Mouse (Mus musculus): ENCODE data around the gene Adh1. TPM values are rescaled to one million over a fixed set of nuclear protein-coding genes. Genes with fewer than 3 reads are reported as not detected.

Gene Adh1
- total RNA-seq, 2 experiments from 2014 or later: 28.8 to 29.3 TPM

DNA sequence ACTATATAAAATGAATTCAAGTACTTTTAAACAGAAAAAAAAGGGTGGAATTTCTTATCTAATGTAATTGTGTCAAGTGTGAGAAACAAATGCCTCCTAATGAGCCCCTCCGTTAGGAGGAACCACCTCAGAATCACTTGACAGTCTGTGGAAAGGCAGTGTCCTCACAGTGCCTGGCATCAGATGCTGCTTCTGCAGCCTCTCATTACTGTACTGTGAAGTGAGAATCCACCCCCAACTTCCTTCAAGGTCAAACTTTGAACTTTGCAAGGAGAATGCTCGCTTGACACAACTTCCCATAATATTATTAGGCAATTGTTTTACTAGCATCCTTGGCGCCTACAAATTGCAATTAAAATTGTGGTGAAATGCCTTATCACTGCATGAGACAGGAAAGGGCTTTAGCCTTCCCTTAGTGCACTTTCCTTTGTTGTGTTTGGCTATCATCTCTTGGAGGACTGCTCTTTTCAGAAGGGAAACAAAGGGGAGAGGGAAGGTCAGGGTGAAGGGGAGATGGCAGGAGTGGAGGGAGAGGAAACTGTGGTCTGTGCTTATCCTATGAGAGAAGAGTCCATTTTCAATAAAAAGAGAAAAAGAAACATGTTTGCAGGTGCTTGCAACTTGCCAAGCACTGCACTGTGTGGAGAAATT, 75.4 kb downstream of the Adh1 start:
- no peak for DNase-seq (ENCODE audit: low spot score in 2 of 2)

Other genes with a start within 250 kb of the Adh1 start
- gene 1110002E22Rik, start 195.9 kb upstream of the Adh1 start, total RNA-seq (2021): 100 to 1,000 TPM; 145 to 167 TPM
- gene Gm5105, start 193.6 kb upstream of the Adh1 start, total RNA-seq (2021): 1 to 10 TPM; 1.7 to 1.9 TPM
- gene Trmt10a, start 117.5 kb upstream of the Adh1 start, total RNA-seq (2021): 1 to 10 TPM; 3.5 to 4.9 TPM
- 1 to 10 TPM; 3.9 to 4.2 TPM for gene Mttp, start 116.0 kb upstream of the Adh1 start, total RNA-seq (2021)
- gene 4930579F01Rik, start 67.2 kb upstream of the Adh1 start, total RNA-seq (2021): not detected
- gene Adh7, start 43.2 kb upstream of the Adh1 start, total RNA-seq (2021): under 1 TPM; 0.47 to 0.52 TPM
- gene Adh6a, start 52.3 kb downstream of the Adh1 start, total RNA-seq (2021): not detected
- gene Adh6b, start 80.8 kb downstream of the Adh1 start, total RNA-seq (2021): under 1 TPM; 0.12 to 0.52 TPM
- gene Adh4, start 154.5 kb downstream of the Adh1 start, total RNA-seq (2021): not detected
- gene Adh5, start 182.1 kb downstream of the Adh1 start, total RNA-seq (2021): 10 to 100 TPM; 74.4 to 80.7 TPM
- 10 to 100 TPM; 47.0 to 50.2 TPM for gene Metap1, start 228.5 kb downstream of the Adh1 start, total RNA-seq (2021)

All from gastrocnemius, postnatal 4 days (tissue).